Mouse (Mus musculus): ENCODE results near the gene Slc38a10.

DNA sequence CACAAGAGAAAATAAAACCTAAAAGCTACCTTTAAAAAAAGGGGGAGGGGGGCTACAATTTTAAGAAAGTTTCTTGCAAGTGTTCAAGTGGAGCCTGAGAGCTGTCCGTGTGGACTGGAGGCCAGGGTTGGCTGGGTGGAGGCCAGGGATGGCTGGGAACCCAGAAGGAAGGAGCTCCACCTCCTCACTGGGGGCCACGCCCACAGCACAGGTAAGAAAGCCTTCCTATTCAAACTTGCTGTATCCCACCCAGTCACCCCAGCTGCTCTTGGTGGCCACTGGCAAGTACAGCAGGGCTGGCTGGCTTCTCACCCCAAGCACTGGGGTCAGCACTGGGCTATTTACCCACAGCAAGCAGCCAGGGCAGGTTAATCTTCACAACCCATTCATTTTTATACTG is 44.1 kb downstream of the Slc38a10 start:
- no peak for TF ChIP-seq GATA1 (IDR thresholded peaks at IDR 0.05; ENCODE audit: borderline replicate concordance, low read length)
- no peak for TF ChIP-seq FLI1 (IDR thresholded peaks at IDR 0.05; ENCODE audit: low read length)

All from megakaryocyte, embryonic 14.5 days (primary cell).